Mouse (Mus musculus) urinary bladder, postnatal 0 days (tissue): ENCODE measurements around the gene Kirrel. TPM values are rescaled to one million over a fixed set of nuclear protein-coding genes. Genes with fewer than 3 reads are reported as not detected.

ENCODE experiments used
- polyA plus RNA-seq: library from polyadenylated mRNA; unstranded; fragments of >200 nt; fragmentation: Nextera tagmentation; extraction: Ambion mirVana; gene quantifications from 2 replicates; pipeline ENCODE4 v1.2.1, GENCODE M21; 2015

Kirrel gene
- polyA plus RNA-seq, result 10.0 and 11.3 TPM in 2 replicates

GRCm38 (mm10) chr3:87174096-87174768 lies at the start of gene Kirrel:
Gene Kirrel, minus strand, starts transcription at chr3:87174747.

Other genes with a start within 250 kb of the Kirrel start
- 6.7 and 10.8 TPM in 2 replicates for gene Cd1d1, start 175.3 kb downstream of the Kirrel start, polyA plus RNA-seq
- 6.0 and 6.2 TPM in 2 replicates for gene Fcrls, start 89.0 kb upstream of the Kirrel start, polyA plus RNA-seq
- 0.19 and 2.0 TPM in 2 replicates for gene Cd5l, start 183.1 kb upstream of the Kirrel start, polyA plus RNA-seq
- gene Fcrl1, start 201.6 kb upstream of the Kirrel start, polyA plus RNA-seq, result 0.25 and 0.33 TPM in 2 replicates